Mouse (Mus musculus): ENCODE measurements around the gene Phactr1.
A peak's percentile ranks its signal among the peaks of the same experiment; 100 is the strongest.

Phactr1 gene

GRCm38 (mm10) chr13:42680391-42680994 lies at the start of gene Phactr1:
Gene Phactr1, plus strand, starts transcription at chr13:42680623.
- DNase-seq (ENCODE audit: low read depth, low spot score) = no peak

GRCm38 (mm10) chr13:42634908-42635307 lies 45.5 kb upstream of the Phactr1 start:
- no peak for DNase-seq (ENCODE audit: low read depth, low spot score)

DNA sequence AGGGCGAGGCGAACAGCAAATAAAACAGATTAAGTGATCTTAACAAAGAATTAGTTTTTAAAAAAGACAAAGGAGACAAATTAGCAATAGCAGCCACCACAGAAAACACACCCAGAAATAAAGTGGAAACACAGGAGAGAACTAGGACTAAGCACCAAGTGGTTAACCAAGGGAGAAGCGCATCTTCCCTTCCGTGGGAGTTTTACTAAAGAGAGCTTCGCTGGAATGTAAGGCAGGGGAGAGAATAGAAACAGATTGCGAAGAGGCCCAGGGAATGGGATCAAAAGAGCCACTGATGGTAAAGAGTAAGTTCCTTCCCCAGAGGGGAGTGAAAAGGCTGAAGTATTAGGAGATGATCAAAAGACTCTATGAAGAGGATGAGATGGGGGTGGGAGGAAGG lies 30.2 kb upstream of the Phactr1 start:
- DNase-seq (ENCODE audit: low read depth, low spot score) = no peak

- peak; percentile 4 for DNase-seq (ENCODE audit: low read depth, low spot score)
These were observed 23.6 kb upstream of the Phactr1 start for GRCm38 (mm10) chr13:42656643-42657315.

- peak; percentile 6 for DNase-seq (ENCODE audit: low read depth, low spot score)
These were observed 8.7 kb upstream of the Phactr1 start for GRCm38 (mm10) chr13:42671651-42672290.

DNA sequence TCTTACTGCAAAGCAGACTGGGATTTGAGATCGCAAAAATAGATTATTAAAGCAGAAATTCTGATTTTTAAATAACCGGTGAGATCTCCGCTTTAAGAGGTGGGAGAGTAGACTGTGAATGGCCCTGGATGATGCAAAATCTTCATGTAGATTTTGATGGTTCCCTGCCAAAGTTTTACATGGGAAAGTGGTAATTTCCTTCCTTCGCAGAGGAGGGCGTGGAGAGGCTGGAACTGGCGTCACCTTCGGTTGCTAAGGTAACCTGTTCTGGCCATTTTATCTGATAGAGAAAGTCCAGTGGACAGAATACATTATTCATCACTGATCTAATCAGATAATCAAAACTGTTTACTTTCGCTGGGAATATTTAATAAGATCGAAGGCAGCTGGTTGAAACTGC lies 876 bp downstream of the Phactr1 start:
- no peak for DNase-seq (ENCODE audit: low read depth, low spot score)

- DNase-seq (ENCODE audit: low read depth, low spot score) = no peak
These were observed 3.8 kb downstream of the Phactr1 start for GRCm38 (mm10) chr13:42684181-42684580.

- no peak for DNase-seq (ENCODE audit: low read depth, low spot score)
These were observed 11.8 kb downstream of the Phactr1 start for GRCm38 (mm10) chr13:42692233-42692632.

DNA sequence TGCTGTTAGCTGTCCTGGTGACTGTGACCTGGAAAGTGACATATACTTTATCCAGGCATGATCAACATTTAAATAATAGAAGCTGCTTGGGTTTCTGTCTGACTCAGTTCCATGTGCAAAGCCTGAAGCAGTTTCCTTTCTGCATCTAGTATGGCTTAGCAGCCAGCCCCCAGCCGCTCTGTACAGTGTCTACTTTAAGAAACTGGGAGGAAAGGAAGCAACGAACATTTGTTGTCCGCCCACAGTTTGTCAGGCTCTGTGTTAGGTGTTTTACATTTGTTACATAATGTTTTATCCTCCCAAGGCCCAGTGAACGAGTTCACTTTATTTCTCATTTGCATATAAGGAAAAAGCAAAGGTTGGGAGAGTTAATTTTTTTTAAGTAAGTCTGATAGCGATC lies 16.2 kb downstream of the Phactr1 start:
- DNase-seq (ENCODE audit: low read depth, low spot score) = no peak

DNA sequence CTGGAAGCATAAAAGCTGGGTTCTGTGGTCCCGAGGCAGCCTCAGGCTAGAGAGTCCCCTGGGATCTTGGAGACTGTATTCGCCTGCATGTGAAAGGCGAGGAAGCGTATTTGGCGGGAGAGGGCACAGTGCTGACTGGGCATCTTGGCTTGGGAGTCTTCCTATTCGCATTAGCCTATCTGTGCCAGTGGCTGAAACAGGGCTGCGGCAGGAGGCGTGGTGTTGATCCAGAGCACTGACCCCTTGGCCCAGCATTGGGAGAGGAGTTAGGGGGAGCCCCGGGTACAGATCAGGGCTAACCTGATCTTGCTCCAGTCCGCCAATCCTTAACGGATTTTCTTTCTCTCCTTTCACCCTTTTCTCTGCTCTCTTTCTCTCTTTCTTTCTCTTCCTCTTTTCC lies 28.7 kb downstream of the Phactr1 start:
- peak; percentile 12 for DNase-seq (ENCODE audit: low read depth, low spot score)

- DNase-seq (ENCODE audit: low read depth, low spot score) = peak; percentile 39
These were observed 29.3 kb downstream of the Phactr1 start for GRCm38 (mm10) chr13:42709611-42710331.

DNA sequence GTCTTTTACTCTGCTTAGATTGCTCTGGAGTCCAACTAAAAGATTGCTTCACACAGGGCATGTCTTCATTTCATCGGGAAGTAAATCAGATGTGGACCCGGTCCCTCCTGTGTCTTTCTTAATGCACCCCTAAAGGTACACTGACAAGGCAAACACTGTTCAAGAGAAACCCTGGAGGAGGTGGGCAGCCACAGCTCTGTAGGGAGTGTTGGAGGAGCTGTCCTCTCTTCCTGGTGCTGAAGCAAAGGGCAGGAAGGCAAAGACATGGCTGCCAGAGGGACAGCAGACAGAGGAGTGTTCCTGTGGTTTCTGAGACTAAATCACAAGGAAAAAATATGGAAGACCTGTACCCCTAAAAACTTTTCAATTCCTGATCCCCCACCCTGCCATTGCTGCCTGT lies 31.1 kb downstream of the Phactr1 start:
- DNase-seq (ENCODE audit: low read depth, low spot score) = peak; percentile 84

GRCm38 (mm10) chr13:42719401-42719800 lies 39.0 kb downstream of the Phactr1 start:
- DNase-seq (ENCODE audit: low read depth, low spot score) = peak; percentile 58

DNA sequence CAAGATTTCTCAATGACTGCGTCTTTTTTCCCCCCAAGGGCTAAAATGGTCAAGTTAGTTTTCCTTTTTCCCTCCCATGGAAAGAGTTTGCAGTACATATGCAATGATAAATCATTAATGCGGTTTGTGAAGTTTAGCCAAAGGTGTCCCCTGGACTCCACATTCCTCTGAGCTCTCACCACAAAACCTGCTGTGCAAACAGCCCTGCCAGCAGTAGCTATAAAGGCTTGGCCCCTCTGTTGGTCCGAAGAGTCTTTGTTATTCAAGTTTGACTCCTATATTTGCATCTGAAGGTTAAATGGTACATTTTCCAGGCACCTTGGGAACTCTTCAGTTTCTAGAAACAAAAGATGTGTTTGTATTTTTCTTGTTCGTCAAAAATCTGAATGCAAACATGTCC lies 39.7 kb downstream of the Phactr1 start:
- peak; percentile 26 for DNase-seq (ENCODE audit: low read depth, low spot score)

GRCm38 (mm10) chr13:42720648-42721047 lies 40.2 kb downstream of the Phactr1 start:
- DNase-seq (ENCODE audit: low read depth, low spot score) = peak; percentile 39

DNA sequence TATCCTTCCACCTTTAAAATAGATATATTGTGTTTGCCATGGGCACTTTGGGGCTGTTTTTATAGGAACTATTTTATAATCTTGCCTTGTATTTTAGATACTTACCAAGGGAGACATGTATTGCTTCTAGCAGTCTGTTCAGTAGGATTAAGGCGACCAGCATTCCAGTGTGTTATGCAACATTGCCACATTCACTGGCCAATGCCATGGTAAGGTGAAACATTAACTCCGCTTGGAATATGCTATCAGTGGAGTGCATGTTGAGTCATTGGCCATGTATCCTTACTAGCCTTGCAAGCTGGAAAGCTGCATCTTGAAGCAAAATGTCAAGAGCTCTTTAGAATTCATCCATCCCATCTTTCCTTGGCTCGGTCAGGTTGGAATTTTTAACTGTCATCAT lies 43.6 kb downstream of the Phactr1 start:
- no peak for DNase-seq (ENCODE audit: low read depth, low spot score)

GRCm38 (mm10) chr13:42725709-42726231 lies 45.3 kb downstream of the Phactr1 start:
- DNase-seq (ENCODE audit: low read depth, low spot score) = no peak

DNA sequence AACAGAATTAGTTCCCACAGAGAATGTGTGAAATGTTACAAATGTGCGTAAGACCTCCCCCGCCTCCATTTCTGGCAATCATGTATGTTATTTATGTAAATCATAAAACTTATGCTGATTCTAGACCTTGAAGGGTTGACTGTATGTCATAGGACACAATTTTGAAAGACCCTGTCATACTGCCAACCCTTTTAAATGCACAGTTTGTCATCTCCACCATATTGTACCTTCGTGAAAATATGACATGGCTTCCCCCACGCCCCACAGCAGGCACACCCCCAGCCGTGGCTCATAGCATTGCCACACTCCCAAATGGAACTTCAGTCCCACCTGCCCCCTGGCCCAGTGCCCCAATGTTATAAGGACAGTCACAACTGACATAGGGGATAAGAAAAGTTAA lies 57.1 kb downstream of the Phactr1 start:
- DNase-seq (ENCODE audit: low read depth, low spot score) = no peak

GRCm38 (mm10) chr13:42738152-42738551 lies 57.7 kb downstream of the Phactr1 start:
- DNase-seq (ENCODE audit: low read depth, low spot score) = no peak

DNA sequence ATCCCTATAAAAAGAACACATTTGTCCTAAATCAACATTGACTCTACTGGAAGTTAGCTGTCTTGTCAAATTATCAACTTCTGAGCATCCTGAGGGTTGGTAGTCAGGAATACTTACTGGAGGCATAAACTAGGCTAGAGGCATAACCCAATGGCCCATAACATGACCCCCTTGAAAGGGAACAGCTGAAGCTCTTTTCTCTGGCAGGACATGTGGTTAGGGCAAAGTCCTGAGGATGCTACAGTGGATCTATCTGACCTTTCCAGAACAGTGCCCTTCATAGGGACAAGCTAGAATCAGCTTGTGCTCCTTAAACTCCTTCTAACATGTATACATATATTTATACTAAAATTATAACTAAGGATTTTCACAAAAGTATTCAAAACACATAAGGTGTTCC lies 61.8 kb downstream of the Phactr1 start:
- DNase-seq (ENCODE audit: low read depth, low spot score) = no peak

DNA sequence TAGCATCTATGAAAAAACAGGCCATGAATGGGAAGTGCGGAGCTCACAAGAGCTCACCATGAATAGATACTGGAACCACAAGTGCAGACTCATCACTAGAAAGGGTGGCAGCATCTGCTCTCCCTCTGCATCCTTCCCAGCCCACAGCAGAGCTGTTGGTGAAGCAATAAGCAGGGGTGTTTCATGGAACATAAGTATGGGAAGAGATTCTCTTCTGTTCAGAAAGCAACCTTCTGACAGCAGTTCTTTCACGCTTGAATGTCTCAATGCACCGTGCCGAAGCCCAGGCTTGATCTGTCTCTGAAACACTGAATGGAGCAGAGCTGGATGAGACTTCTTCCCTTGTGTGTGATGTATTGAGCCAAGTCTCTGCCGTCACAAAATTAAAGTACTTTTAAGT lies 64.0 kb downstream of the Phactr1 start:
- no peak for DNase-seq (ENCODE audit: low read depth, low spot score)

All from mesoderm, embryonic 11.5 days (tissue).